Mouse (Mus musculus) embryonic facial prominence, embryonic 12.5 days (tissue): ENCODE data around the gene Trpv4. TPM values are rescaled to one million over a fixed set of nuclear protein-coding genes. Genes with fewer than 3 reads are reported as not detected.

Experiments
- polyA plus RNA-seq: library from polyadenylated mRNA; unstranded; fragments of >200 nt; fragmentation: Nextera tagmentation; extraction: Ambion mirVana; gene quantifications from 2 replicates; pipeline ENCODE4 v1.2.1, GENCODE M21; 2016

Gene Trpv4
- polyA plus RNA-seq, 1 experiment from 2014 or later: 3.2 TPM

Other genes starting within 250 kb of the Trpv4 start
- 38.1 and 38.5 TPM in 2 replicates for gene Mmab, start 214.4 kb downstream of the Trpv4 start, polyA plus RNA-seq
- 51.7 and 54.0 TPM in 2 replicates for gene Mvk, start 214.2 kb downstream of the Trpv4 start, polyA plus RNA-seq
- 2.9 and 3.4 TPM in 2 replicates for gene Fam222a, start 90.4 kb downstream of the Trpv4 start, polyA plus RNA-seq
- 63.0 and 64.5 TPM in 2 replicates for gene Gltp, start 32.6 kb upstream of the Trpv4 start, polyA plus RNA-seq
- 18.8 and 21.7 TPM in 2 replicates for gene Tchp, start 49.3 kb upstream of the Trpv4 start, polyA plus RNA-seq
- gene Ankrd13a, start 116.3 kb upstream of the Trpv4 start, polyA plus RNA-seq: 60.5 and 63.9 TPM in 2 replicates
- gene Git2, start 117.1 kb upstream of the Trpv4 start, polyA plus RNA-seq: 48.2 and 52.6 TPM in 2 replicates
- 109 and 113 TPM in 2 replicates for gene 1500011B03Rik, start 165.0 kb upstream of the Trpv4 start, polyA plus RNA-seq
- gene 4930519G04Rik, start 195.2 kb upstream of the Trpv4 start, polyA plus RNA-seq: not detected in 2 replicates
- 0.28 and 0.39 TPM in 2 replicates for gene Gm9936, start 200.3 kb upstream of the Trpv4 start, polyA plus RNA-seq
- gene Oasl2, start 238.5 kb upstream of the Trpv4 start, polyA plus RNA-seq: 2.4 and 4.2 TPM in 2 replicates